Mouse (Mus musculus): ENCODE data around the gene Cldn15. TPM values are rescaled to one million over a fixed set of nuclear protein-coding genes. Genes with fewer than 3 reads are reported as not detected.
"Not testable (repeated sequence)": the region's sequence is repeated elsewhere in the genome, so short reads cannot be mapped to it uniquely, and the experiment has no call there.

Gene Cldn15
- total RNA-seq, 2 experiments from 2014 or later = 2.1 to 2.3 TPM

GRCm38 (mm10) chr5:136936750-136937149, 29.7 kb upstream of the Cldn15 start:
- TF ChIP-seq CTCF (IDR thresholded peaks at IDR 0.05) = no peak
- Histone ChIP-seq H3K27ac (no peak overlapping the region), H3K4me3 (no peak overlapping the region)
- no peak for DNase-seq
- intact Hi-C loops (cut with DNase I) = no loop called here

GRCm38 (mm10) chr5:136937621-136938020, 28.8 kb upstream of the Cldn15 start:
- no peak for TF ChIP-seq CTCF (IDR thresholded peaks at IDR 0.05)

GRCm38 (mm10) chr5:136939284-136939683, 27.1 kb upstream of the Cldn15 start:
- intact Hi-C loops (cut with DNase I) = no loop called here
- H3K27ac ChIP-seq = no peak overlapping the region

More at GRCm38 (mm10) chr5:136937621-136938020, 28.8 kb upstream of the Cldn15 start:
- Histone ChIP-seq H3K4me3 (no peak overlapping the region), H3K27ac (no peak overlapping the region)
- intact Hi-C loops (cut with DNase I) = no loop called here
- no peak for DNase-seq

GRCm38 (mm10) chr5:136940029-136940428, 26.4 kb upstream of the Cldn15 start:
- H3K4me3 ChIP-seq; H3K27ac ChIP-seq; intact Hi-C loops (cut with DNase I); DNase-seq: not testable (repeated sequence)

More at GRCm38 (mm10) chr5:136939284-136939683, 27.1 kb upstream of the Cldn15 start:
- H3K4me3 ChIP-seq = no peak overlapping the region
- no peak for DNase-seq
- peak; percentile 66 for TF ChIP-seq CTCF (IDR thresholded peaks at IDR 0.05)

GRCm38 (mm10) chr5:136940845-136941560, 25.4 kb upstream of the Cldn15 start:
- no peak for TF ChIP-seq CTCF (IDR thresholded peaks at IDR 0.05)
- Histone ChIP-seq H3K27ac (no peak overlapping the region), H3K4me3 (no peak overlapping the region)
- no peak for DNase-seq
- intact Hi-C loops (cut with DNase I) = no loop called here

GRCm38 (mm10) chr5:136942781-136943180, 23.6 kb upstream of the Cldn15 start:
- no peak for TF ChIP-seq CTCF (IDR thresholded peaks at IDR 0.05)
- no peak overlapping the region for H3K27ac ChIP-seq
- no peak overlapping the region for H3K4me3 ChIP-seq
- DNase-seq = no peak
- intact Hi-C loops (cut with DNase I) = no loop called here

GRCm38 (mm10) chr5:136943382-136943781, 23.0 kb upstream of the Cldn15 start:
- DNase-seq = no peak
- no peak for TF ChIP-seq CTCF (IDR thresholded peaks at IDR 0.05)
- intact Hi-C loops (cut with DNase I) = no loop called here
- Histone ChIP-seq H3K27ac (no peak overlapping the region), H3K4me3 (no peak overlapping the region)

- no peak overlapping the region for H3K4me3 ChIP-seq
- TF ChIP-seq CTCF (IDR thresholded peaks at IDR 0.05) = no peak
- H3K27ac ChIP-seq = 0 out of 2 replicates have a peak overlapping the region, but pooled peaks have one; percentile 5
- intact Hi-C loops (cut with DNase I) = no loop called here
- no peak for DNase-seq
Measured at GRCm38 (mm10) chr5:136945084-136945483, 21.3 kb upstream of the Cldn15 start.

- H3K27ac ChIP-seq = no peak overlapping the region
- no peak for DNase-seq
- intact Hi-C loops (cut with DNase I) = no loop called here
- TF ChIP-seq CTCF (IDR thresholded peaks at IDR 0.05) = no peak
- H3K4me3 ChIP-seq = no peak overlapping the region
Measured at GRCm38 (mm10) chr5:136947874-136948273, 18.5 kb upstream of the Cldn15 start.

GRCm38 (mm10) chr5:136949551-136950336, 16.7 kb upstream of the Cldn15 start:
- intact Hi-C loops (cut with DNase I); DNase-seq; H3K4me3 ChIP-seq; H3K27ac ChIP-seq: not testable (repeated sequence)

GRCm38 (mm10) chr5:136950521-136950920, 15.9 kb upstream of the Cldn15 start:
- Histone ChIP-seq H3K27ac (no peak overlapping the region), H3K4me3 (no peak overlapping the region)
- no peak for DNase-seq
- intact Hi-C loops (cut with DNase I) = no loop called here
- TF ChIP-seq CTCF (IDR thresholded peaks at IDR 0.05) = no peak

GRCm38 (mm10) chr5:136952153-136952552, 14.3 kb upstream of the Cldn15 start:
- H3K4me3 ChIP-seq = no peak overlapping the region
- H3K27ac ChIP-seq = no peak overlapping the region
- intact Hi-C loops (cut with DNase I) = no loop called here
- no peak for DNase-seq
- TF ChIP-seq CTCF (IDR thresholded peaks at IDR 0.05) = no peak

- Histone ChIP-seq H3K4me3 (peak within 1 kb of the TSS; percentile 82), H3K27ac (peak within 1 kb of the TSS; percentile 89)
- no peak for TF ChIP-seq CTCF (IDR thresholded peaks at IDR 0.05)
- peak; percentile 99 for DNase-seq
- intact Hi-C loops (cut with DNase I) = no loop called here
Measured at GRCm38 (mm10) chr5:136953015-136953414, 13.4 kb upstream of the Cldn15 start, which contains the start of gene Fis1. Gene Fis1, plus strand, starts transcription at chr5:136953275.

Measured in gastrocnemius, adult 2 months (tissue).